Mouse (Mus musculus) embryonic facial prominence, embryonic 12.5 days (tissue): ENCODE measurements around the gene Hyls1. TPM values are rescaled to one million over a fixed set of nuclear protein-coding genes. Genes with fewer than 3 reads are reported as not detected.

Source experiments
- ATAC-seq: fragments of 200-750 bp; cut with Nextera tagmentation; 2 replicates; pipeline ENCODE4 v1.8.0; 2017; ENCODE audit not compliant: insufficient number of reproducible peaks, insufficient read depth, low FRiP score, low TSS enrichment
- H3K27ac ChIP-seq: fragments of 300-500 bp; sonication (generic); 2 replicates; pipeline ENCODE4 v1.5.1; 2016; ENCODE audit warnings: mild to moderate bottlenecking
- H3K27me3 ChIP-seq: fragments of 300-500 bp; sonication (generic); 2 replicates; pipeline ENCODE4 v1.6.1; 2016; ENCODE audit warnings: mild to moderate bottlenecking, moderate library complexity
- H3K36me3 ChIP-seq: fragments of 300-500 bp; sonication (generic); 2 replicates; pipeline ENCODE4 v1.6.1; 2016; ENCODE audit warnings: mild to moderate bottlenecking
- H3K4me1 ChIP-seq: fragments of 300-500 bp; sonication (generic); 2 replicates; pipeline ENCODE4 v1.6.1; 2016
- H3K4me2 ChIP-seq: fragments of 300-500 bp; sonication (generic); replicated peaks from 2 replicates; pipeline ENCODE4 v1.6.1; 2016; ENCODE audit warnings: mild to moderate bottlenecking, moderate library complexity
- H3K4me3 ChIP-seq: fragments of 300-500 bp; sonication (generic); 2 replicates; pipeline ENCODE4 v1.5.1; 2016; ENCODE audit warnings: mild to moderate bottlenecking
- H3K9ac ChIP-seq: fragments of 300-500 bp; sonication (generic); 2 replicates; pipeline ENCODE4 v1.6.1; 2016; ENCODE audit warnings: mild to moderate bottlenecking, moderate library complexity
- H3K9me3 ChIP-seq: fragments of 300-500 bp; sonication (generic); 2 replicates; pipeline ENCODE4 v1.6.1; 2016; ENCODE audit warnings: mild to moderate bottlenecking, moderate library complexity
- WGBS: fragments of 180-500 bp; shearing (Covaris S2); methylation state at CpG from one replicate; pipeline ENCODE4 v1.1.7; 2016; 5-methylcytosine and 5-hydroxymethylcytosine counted together
- polyA plus RNA-seq: library from polyadenylated mRNA; unstranded; fragments of >200 nt; fragmentation: Nextera tagmentation; extraction: Ambion mirVana; gene quantifications from 2 replicates; pipeline ENCODE4 v1.2.1, GENCODE M21; 2016

Gene Hyls1
- polyA plus RNA-seq, 1 experiment from 2014 or later: 23.6 TPM

DNA sequence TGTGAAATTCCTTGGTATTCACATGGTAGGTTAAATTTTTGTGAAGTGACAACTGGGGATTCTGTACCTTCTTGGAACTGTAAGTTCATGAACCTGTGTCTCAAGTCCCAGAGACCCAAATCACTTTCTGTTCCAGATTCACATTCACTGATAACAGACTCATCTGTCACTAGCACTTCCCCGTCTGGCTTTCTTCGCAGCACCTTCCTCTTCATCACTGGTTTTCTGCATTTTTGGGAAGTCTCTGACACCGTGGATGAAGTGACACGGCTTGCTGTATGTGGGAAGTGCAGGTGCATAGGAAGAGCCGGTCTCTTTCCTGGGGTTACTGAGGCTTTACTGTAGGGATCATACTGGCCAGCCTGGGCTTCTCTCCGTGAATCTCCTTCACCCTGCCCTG, 8.6 kb downstream of the Hyls1 start:
- Histone ChIP-seq H3K4me3 (no peak overlapping the region), H3K27ac (no peak overlapping the region), H3K9ac (no peak overlapping the region), H3K4me2 (no peak overlapping the region), H3K9me3 (no peaks in the 10 kb centered on the region), H3K36me3 (peaks cover 33% of the 10 kb centered on the region), H3K4me1 (peaks cover 16% of the 10 kb centered on the region), H3K27me3 (no peaks in the 10 kb centered on the region)
- WGBS: 86% methylated on average over 6 of the region's 6 CpGs
- no peak for ATAC-seq

GRCm38 (mm10) chr9:35561076-35561475, 9.1 kb downstream of the Hyls1 start:
- Histone ChIP-seq H3K9me3 (no peaks in the 10 kb centered on the region), H3K4me2 (no peak overlapping the region), H3K4me3 (no peak overlapping the region), H3K36me3 (peaks cover 28% of the 10 kb centered on the region), H3K4me1 (peaks cover 16% of the 10 kb centered on the region), H3K27me3 (no peaks in the 10 kb centered on the region), H3K9ac (no peak overlapping the region), H3K27ac (no peak overlapping the region)
- 94% methylated on average over 11 of the region's 11 CpGs for WGBS
- ATAC-seq: no peak

GRCm38 (mm10) chr9:35559009-35559890, 10.9 kb downstream of the Hyls1 start:
- peak overlapping the region; percentile 75 for H3K27ac ChIP-seq
- peak; percentile 88 for ATAC-seq

DNA sequence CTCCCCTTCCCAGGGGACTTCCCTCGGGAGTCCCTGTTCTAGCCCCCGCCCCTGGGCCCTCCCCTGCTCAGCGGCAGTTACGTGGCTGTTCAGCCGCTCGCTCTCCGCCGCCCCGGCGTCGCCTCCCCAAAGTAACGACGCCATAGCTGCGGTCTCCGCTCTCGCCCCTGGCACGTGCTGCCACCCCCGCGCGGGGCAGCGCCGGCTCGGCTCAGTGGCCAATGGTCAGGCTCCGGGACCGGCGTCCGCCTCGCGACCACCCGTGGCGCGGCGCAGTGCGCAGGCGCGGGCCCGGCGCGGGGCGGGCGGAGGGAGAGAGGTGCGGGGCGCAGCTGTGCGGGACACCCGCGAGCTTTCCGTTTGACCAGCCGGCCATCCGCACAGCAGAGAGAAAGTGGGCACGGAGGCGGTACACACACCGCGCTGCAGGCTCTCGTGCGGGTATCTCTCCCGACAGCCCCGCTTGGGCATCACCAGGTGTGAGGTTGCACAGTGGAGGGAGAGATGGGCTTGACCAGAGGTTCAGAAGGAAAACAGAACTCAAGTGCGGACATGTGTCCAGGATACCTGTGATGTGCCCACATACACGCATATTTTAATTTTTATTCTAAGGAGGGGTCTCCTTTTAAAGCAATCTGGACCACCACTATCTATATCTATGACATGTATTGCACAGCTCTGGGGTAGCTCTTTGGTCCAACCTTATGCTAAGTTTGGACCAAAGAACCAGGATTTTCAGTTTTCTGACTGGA, 11.8 kb downstream of the Hyls1 start, which contains the start of the genes Ddx25 and Pus3:
Gene Ddx25, minus strand, starts transcription at position 272 of the 752 bp plus-strand sequence.
Gene Pus3, plus strand, starts transcription at position 339 of the 752 bp plus-strand sequence.
- peaks cover 11% of the 10 kb centered on the region for H3K36me3 ChIP-seq
- WGBS: 1% methylated on average over 58 of the region's 59 CpGs
- peak; percentile 72 for ATAC-seq
- H3K9me3 ChIP-seq: no peaks in the 10 kb centered on the region
- peaks cover 16% of the 10 kb centered on the region for H3K4me1 ChIP-seq
- peak within 1 kb of the TSS; percentile 97 for H3K4me2 ChIP-seq
- peak within 1 kb of the TSS; percentile 71 for H3K4me3 ChIP-seq
- peak within 1 kb of the TSS; percentile 75 for H3K27ac ChIP-seq
- no peaks in the 10 kb centered on the region for H3K27me3 ChIP-seq
- H3K9ac ChIP-seq: peak within 1 kb of the TSS; percentile 71

More at GRCm38 (mm10) chr9:35559009-35559890, 10.9 kb downstream of the Hyls1 start:
- Histone ChIP-seq H3K27me3 (no peaks in the 10 kb centered on the region), H3K9me3 (no peaks in the 10 kb centered on the region), H3K9ac (peak overlapping the region; percentile 71), H3K4me3 (peak overlapping the region; percentile 71), H3K36me3 (peaks cover 11% of the 10 kb centered on the region), H3K4me2 (peak overlapping the region; percentile 97), H3K4me1 (peaks cover 16% of the 10 kb centered on the region)
- WGBS: 2% methylated on average over 31 of the region's 31 CpGs

DNA sequence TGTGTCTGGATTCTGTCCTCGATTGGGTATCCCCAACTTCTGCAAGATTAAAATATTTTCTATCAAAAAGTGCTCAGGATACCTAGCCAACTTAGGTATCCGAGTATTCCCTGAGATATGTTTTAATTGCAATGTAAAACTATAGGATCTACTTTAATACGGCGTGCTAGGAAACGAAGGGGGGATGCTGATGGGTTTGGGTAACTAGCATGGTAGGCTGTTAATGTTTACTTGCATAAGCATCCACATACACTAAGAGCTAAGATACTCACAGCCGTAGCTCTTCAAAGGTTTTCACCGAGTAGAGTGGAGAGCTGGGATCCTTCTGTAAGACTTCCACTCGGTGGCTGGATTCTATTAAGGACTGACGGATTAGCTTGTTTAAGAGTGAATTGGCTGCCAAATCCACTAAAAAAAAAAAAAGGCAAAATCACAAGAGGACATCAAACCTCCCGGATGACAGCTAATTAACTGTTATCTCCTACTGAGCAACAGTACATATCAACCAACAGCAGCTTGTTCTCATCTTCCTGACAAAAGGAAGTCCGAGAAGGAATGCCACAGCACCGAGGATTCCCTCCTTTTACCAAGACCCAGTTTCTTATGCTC, 13.6 kb downstream of the Hyls1 start:
- H3K36me3 ChIP-seq: peaks cover 7% of the 10 kb centered on the region
- H3K27ac ChIP-seq: no peak overlapping the region
- peaks cover 16% of the 10 kb centered on the region for H3K4me1 ChIP-seq
- H3K4me2 ChIP-seq: no peak overlapping the region
- WGBS: 76% methylated on average over 12 of the region's 12 CpGs
- ATAC-seq: no peak
- H3K4me3 ChIP-seq: no peak overlapping the region
- no peaks in the 10 kb centered on the region for H3K9me3 ChIP-seq
- H3K9ac ChIP-seq: no peak overlapping the region
- H3K27me3 ChIP-seq: no peaks in the 10 kb centered on the region

DNA sequence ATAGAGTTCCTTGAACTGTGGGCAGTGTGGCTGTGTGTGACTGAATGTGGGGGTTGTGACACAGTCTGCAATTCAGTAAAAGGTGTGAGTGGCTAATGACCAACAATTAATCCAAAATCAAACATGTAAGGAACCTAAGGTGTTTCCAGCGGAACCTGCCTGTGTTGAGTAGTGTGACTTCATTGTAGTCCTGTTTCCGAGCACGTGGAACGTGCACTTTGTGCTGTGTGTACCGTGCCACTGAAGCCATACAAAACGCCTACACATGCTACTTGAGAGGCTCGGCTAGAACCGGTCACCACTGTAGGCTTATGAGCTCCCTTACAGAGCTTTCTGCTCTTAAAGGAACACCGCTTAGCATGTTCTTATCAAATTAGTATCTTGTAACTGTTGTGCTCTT, 21.7 kb downstream of the Hyls1 start:
- Histone ChIP-seq H3K4me2 (no peak overlapping the region), H3K4me1 (no peaks in the 10 kb centered on the region)
- ATAC-seq: no peak

DNA sequence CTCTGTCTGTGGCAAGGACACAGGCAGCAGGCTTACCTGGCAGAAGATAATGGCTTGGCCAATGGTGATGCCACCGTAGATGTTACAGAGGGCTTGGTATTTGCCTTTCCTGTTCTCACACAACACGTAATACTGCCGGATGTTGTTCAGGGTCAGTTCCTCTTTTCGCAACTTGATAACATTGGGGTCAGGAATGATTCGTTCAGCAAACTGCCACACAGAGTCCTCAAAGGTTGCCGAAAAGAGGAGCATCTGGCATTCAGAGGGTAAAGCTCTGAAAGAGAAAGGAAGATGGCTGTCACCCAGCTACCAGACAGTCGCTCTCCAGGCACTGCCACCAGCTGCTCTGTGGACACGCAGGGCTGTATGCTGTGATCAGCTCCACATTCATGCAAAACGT, 23.5 kb downstream of the Hyls1 start:
- Histone ChIP-seq H3K27ac (no peak overlapping the region), H3K4me1 (no peaks in the 10 kb centered on the region), H3K9me3 (no peaks in the 10 kb centered on the region), H3K9ac (no peak overlapping the region), H3K27me3 (no peaks in the 10 kb centered on the region), H3K4me3 (no peak overlapping the region), H3K36me3 (no peaks in the 10 kb centered on the region), H3K4me2 (no peak overlapping the region)
- ATAC-seq: no peak
- WGBS: 85% methylated on average over 9 of the region's 9 CpGs

More for the DNA sequence above, 21.7 kb downstream of the Hyls1 start:
- 84% methylated on average over 9 of the region's 9 CpGs for WGBS
- Histone ChIP-seq H3K9me3 (no peaks in the 10 kb centered on the region), H3K27me3 (no peaks in the 10 kb centered on the region), H3K4me3 (no peak overlapping the region), H3K9ac (no peak overlapping the region), H3K27ac (no peak overlapping the region), H3K36me3 (no peaks in the 10 kb centered on the region)

DNA sequence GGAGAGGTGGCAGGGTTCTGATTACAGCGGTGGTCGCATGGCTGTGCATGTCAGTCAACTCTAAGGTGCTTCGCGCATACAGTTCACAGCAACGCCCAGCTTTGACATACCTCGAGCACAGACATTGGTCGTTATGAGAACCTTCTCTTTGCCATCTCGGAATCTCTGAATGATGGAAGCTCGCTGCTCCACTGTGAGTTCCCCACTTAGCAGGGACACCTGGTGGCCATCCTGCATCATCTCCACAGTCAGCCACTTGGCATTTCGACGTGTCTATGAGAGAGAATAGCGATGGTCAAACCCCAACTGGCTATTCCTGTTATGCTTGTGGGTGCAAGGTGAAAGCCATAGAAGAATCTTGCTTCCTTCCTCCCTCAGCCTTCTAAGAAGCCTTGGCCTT, 24.5 kb downstream of the Hyls1 start:
- no peak overlapping the region for H3K4me2 ChIP-seq
- H3K4me3 ChIP-seq: no peak overlapping the region
- no peaks in the 10 kb centered on the region for H3K27me3 ChIP-seq
- H3K4me1 ChIP-seq: no peaks in the 10 kb centered on the region
- no peak overlapping the region for H3K27ac ChIP-seq
- H3K9ac ChIP-seq: no peak overlapping the region
- H3K36me3 ChIP-seq: no peaks in the 10 kb centered on the region
- ATAC-seq: no peak
- H3K9me3 ChIP-seq: no peaks in the 10 kb centered on the region
- 73% methylated on average over 12 of the region's 12 CpGs for WGBS

DNA sequence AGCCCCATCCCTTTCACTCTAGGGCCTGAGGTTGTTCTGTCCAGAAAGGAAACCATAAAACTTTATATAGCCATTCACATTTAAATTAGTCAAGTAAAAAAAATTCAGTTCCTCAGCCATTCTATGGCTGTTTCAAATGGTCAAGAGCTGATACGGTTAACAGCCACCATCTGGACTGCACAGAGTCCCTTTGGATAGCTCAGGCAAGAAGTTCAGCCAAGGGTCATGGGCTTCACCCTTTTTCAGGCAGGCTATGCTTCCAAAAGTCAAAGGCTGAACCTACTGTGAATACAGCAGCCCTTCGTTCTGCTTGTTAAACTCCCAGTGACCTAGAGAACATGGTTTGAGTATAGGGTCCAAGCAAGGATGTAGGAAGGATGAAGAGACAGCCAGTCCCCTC, 25.5 kb downstream of the Hyls1 start:
- Histone ChIP-seq H3K4me3 (no peak overlapping the region), H3K4me1 (no peaks in the 10 kb centered on the region), H3K36me3 (no peaks in the 10 kb centered on the region), H3K9ac (no peak overlapping the region), H3K27me3 (no peaks in the 10 kb centered on the region), H3K27ac (no peak overlapping the region), H3K4me2 (no peak overlapping the region), H3K9me3 (no peaks in the 10 kb centered on the region)
- WGBS: 65% methylated on average over 2 of the region's 2 CpGs
- no peak for ATAC-seq

- no peak overlapping the region for H3K9ac ChIP-seq
- no peak overlapping the region for H3K4me2 ChIP-seq
- no peaks in the 10 kb centered on the region; the same call in 1 of the 2 replicates for H3K4me1 ChIP-seq
- ATAC-seq: no peak
- no peaks in the 10 kb centered on the region for H3K27me3 ChIP-seq
- 83% methylated on average over 14 of the region's 14 CpGs for WGBS
- H3K9me3 ChIP-seq: no peaks in the 10 kb centered on the region
- no peak overlapping the region for H3K4me3 ChIP-seq
- no peaks in the 10 kb centered on the region for H3K36me3 ChIP-seq
- no peak overlapping the region for H3K27ac ChIP-seq
Measured at GRCm38 (mm10) chr9:35543099-35543860, 26.9 kb downstream of the Hyls1 start.

- no peak overlapping the region for H3K9ac ChIP-seq
- H3K27me3 ChIP-seq: no peaks in the 10 kb centered on the region
- 67% methylated on average over 6 of the region's 6 CpGs for WGBS
- no peak overlapping the region for H3K4me3 ChIP-seq
- H3K9me3 ChIP-seq: no peaks in the 10 kb centered on the region
- ATAC-seq: no peak
- H3K4me2 ChIP-seq: no peak overlapping the region
- H3K27ac ChIP-seq: no peak overlapping the region
- H3K36me3 ChIP-seq: no peaks in the 10 kb centered on the region
- no peaks in the 10 kb centered on the region; the same call in 1 of the 2 replicates for H3K4me1 ChIP-seq
Measured at GRCm38 (mm10) chr9:35541941-35542340, 28.3 kb downstream of the Hyls1 start.
